Comparison of ENCODE assay signal across 29 mouse cellular contexts in the genomic region with DNA sequence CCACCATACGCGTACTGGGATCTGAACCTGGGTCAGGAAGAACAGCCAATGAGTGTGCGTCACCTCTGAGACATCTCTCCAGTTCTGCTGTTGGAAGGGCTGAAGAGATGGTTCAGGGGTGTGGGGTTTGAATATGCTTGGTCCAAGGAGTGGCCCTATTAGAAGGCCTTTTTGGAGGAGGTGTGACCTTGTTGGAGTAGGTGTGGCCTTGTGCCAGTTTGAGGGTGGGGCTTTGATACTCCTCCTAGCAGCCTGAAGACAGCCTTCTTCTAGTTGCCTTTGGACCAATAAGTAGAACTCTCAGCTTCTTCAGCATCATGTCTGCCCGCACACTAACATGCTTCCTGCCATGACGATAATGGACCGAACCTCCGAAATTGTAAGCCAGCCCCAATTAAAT. TPM values are rescaled to one million over a fixed set of nuclear protein-coding genes. Genes with fewer than 3 reads are reported as not detected.
DNase-seq lines count a peak whose midpoint lies in the region; ATAC-seq and TF ChIP-seq lines count a peak whose summit lies in the region.
"Had no signal": no experiment of that assay in that cellular context is flagged by ENCODE, and none has a peak within 500 bp of the region (broad histone marks: within the 10 kb centered on the region; RNA-seq: fewer than 3 reads in every experiment).

No protein-coding gene starts in this region.

- TF ChIP-seq CTCF in heart, postnatal 0 days (IDR thresholded peaks at IDR 0.05; ENCODE audit: low read depth), result no peak

- ATAC-seq in heart, postnatal 0 days (ENCODE audit: insufficient read depth, low read depth), result no peak
- ATAC-seq in erythroblast, adult 5-6 weeks (replicated peaks; ENCODE audit: low FRiP score, poor library complexity, severe bottlenecking), result peak; percentile 86
- peak; percentile 70 for ATAC-seq in liver, embryonic 13.5 days (ENCODE audit: low read depth)
- peak; percentile 70; the same call in 1 of the 2 replicates for ATAC-seq in liver, embryonic 16.5 days (ENCODE audit: low read depth)
- no peak for ATAC-seq in intestine, embryonic 16.5 days
- ATAC-seq: activated CD4-positive, CD25-positive, alpha-beta regulatory T cell, adult 4 months; forebrain, embryonic 13.5 days; forebrain, embryonic 16.5 days; hindbrain, postnatal 0 days had no signal

- peak; percentile 0 for DNase-seq in heart, postnatal 0 days (ENCODE audit: low spot score)
- DNase-seq in heart, postnatal 10 days, result no peak
- no peak for DNase-seq in liver, embryonic 13.5 days
- no peak for DNase-seq in layer of hippocampus, adult 11-12 months (ENCODE audit: low spot score)
- no peak for DNase-seq in ovary, postnatal 36 days (ENCODE audit: low spot score)
- DNase-seq: adrenal gland, adult 8-10 months; adrenal gland, postnatal 25 days; cerebellum, adult 11-12 months; cerebellum, adult 8-10 months; cerebellum, postnatal 14 days; gastrocnemius, adult 2 months; gastrocnemius, postnatal 14 days; heart, adult 11 months; heart, postnatal 14 days; heart, postnatal 4 days had no signal

- no peaks in the 10 kb centered on the region for H3K9me3 ChIP-seq in heart, postnatal 0 days (replicated peaks; ENCODE audit: control insufficient read depth, low read length)
- no peaks in the 10 kb centered on the region for H3K9me3 ChIP-seq in liver, embryonic 13.5 days (replicated peaks)
- H3K9me3 ChIP-seq in liver, embryonic 16.5 days (replicated peaks; ENCODE audit: control insufficient read depth, low read length), result no peaks in the 10 kb centered on the region
- H3K9me3 ChIP-seq in intestine, embryonic 16.5 days (ENCODE audit: control insufficient read depth, low read length), result no peaks in the 10 kb centered on the region
- H3K9me3 ChIP-seq: embryonic facial prominence, embryonic 12.5 days; embryonic facial prominence, embryonic 15.5 days; forebrain, embryonic 10.5 days; forebrain, embryonic 13.5 days had no signal

- H3K27me3 ChIP-seq in heart, postnatal 0 days (ENCODE audit: control insufficient read depth, insufficient read depth, low read length), result no peaks in the 10 kb centered on the region
- H3K27me3 ChIP-seq in liver, embryonic 13.5 days, result peaks cover 7% of the 10 kb centered on the region; the same call in 1 of the 2 replicates
- H3K27me3 ChIP-seq in liver, embryonic 16.5 days (ENCODE audit: control insufficient read depth, insufficient read depth, low read depth, low read length), result no peaks in the 10 kb centered on the region
- no peaks in the 10 kb centered on the region for H3K27me3 ChIP-seq in intestine, embryonic 16.5 days (replicated peaks; ENCODE audit: control insufficient read depth, insufficient read depth, low read length)
- H3K27me3 ChIP-seq: embryonic facial prominence, embryonic 12.5 days; embryonic facial prominence, embryonic 15.5 days; forebrain, embryonic 13.5 days had no signal

- no peak overlapping the region for H3K4me2 ChIP-seq in heart, postnatal 0 days (ENCODE audit: low read depth, low read length)
- no peak overlapping the region for H3K4me2 ChIP-seq in liver, embryonic 13.5 days
- H3K4me2 ChIP-seq in liver, embryonic 16.5 days (ENCODE audit: low read depth, low read length), result no peak overlapping the region
- H3K4me2 ChIP-seq in intestine, embryonic 16.5 days (ENCODE audit: low read depth, low read length), result no peak overlapping the region
- H3K4me2 ChIP-seq: embryonic facial prominence, embryonic 12.5 days; embryonic facial prominence, embryonic 15.5 days; forebrain, embryonic 13.5 days; heart, embryonic 11.5 days; hindbrain, embryonic 14.5 days had no signal

- WGBS in heart, postnatal 0 days, result 94% methylated on average over 7 of the region's 7 CpGs
- 91% methylated on average over 7 of the region's 7 CpGs for WGBS in liver, embryonic 13.5 days (ENCODE audit: insufficient replicate concordance)
- WGBS in liver, embryonic 16.5 days (ENCODE audit: insufficient replicate concordance), result 88% methylated on average over 7 of the region's 7 CpGs
- 95% methylated on average over 7 of the region's 7 CpGs for WGBS in intestine, embryonic 16.5 days

- H3K27ac ChIP-seq in heart, postnatal 0 days (ENCODE audit: low read depth), result no peak overlapping the region
- H3K27ac ChIP-seq in liver, embryonic 13.5 days, result no peak overlapping the region
- no peak overlapping the region for H3K27ac ChIP-seq in liver, embryonic 16.5 days (ENCODE audit: low read length)
- H3K27ac ChIP-seq in intestine, embryonic 16.5 days (ENCODE audit: low read length), result no peak overlapping the region
- H3K27ac ChIP-seq: embryonic facial prominence, embryonic 12.5 days; embryonic facial prominence, embryonic 15.5 days; forebrain, embryonic 10.5 days; forebrain, embryonic 13.5 days; gastrocnemius, adult 2 months had no signal

- no peak overlapping the region for H3K9ac ChIP-seq in heart, postnatal 0 days (replicated peaks; ENCODE audit: low read depth, low read length)
- H3K9ac ChIP-seq in liver, embryonic 13.5 days, result no peak overlapping the region
- H3K9ac ChIP-seq in liver, embryonic 16.5 days (ENCODE audit: low read depth, low read length), result no peak overlapping the region
- H3K9ac ChIP-seq in intestine, embryonic 16.5 days (ENCODE audit: low read depth, low read length), result no peak overlapping the region
- H3K9ac ChIP-seq: embryonic facial prominence, embryonic 12.5 days; embryonic facial prominence, embryonic 15.5 days; forebrain, embryonic 13.5 days; hindbrain, embryonic 14.5 days had no signal

- no peak for TF ChIP-seq EP300 in heart, postnatal 0 days (IDR thresholded peaks at IDR 0.05; ENCODE audit: low read depth)

- intact Hi-C loops in heart, postnatal 10 days (cut with DNase I), result no loop called here

- H3K36me3 ChIP-seq in heart, postnatal 0 days (replicated peaks; ENCODE audit: control insufficient read depth, insufficient read depth, low read length), result no peaks in the 10 kb centered on the region
- no peaks in the 10 kb centered on the region for H3K36me3 ChIP-seq in liver, embryonic 13.5 days
- H3K36me3 ChIP-seq in liver, embryonic 16.5 days (ENCODE audit: control insufficient read depth, insufficient read depth), result no peaks in the 10 kb centered on the region
- no peaks in the 10 kb centered on the region for H3K36me3 ChIP-seq in intestine, embryonic 16.5 days (ENCODE audit: control insufficient read depth, insufficient read depth, low read length)
- H3K36me3 ChIP-seq: embryonic facial prominence, embryonic 12.5 days; embryonic facial prominence, embryonic 15.5 days; forebrain, embryonic 10.5 days had no signal

- H3K4me3 ChIP-seq in heart, postnatal 0 days (ENCODE audit: low read depth, low read length), result no peak overlapping the region
- no peak overlapping the region for H3K4me3 ChIP-seq in liver, embryonic 13.5 days (replicated peaks)
- no peak overlapping the region for H3K4me3 ChIP-seq in liver, embryonic 16.5 days (ENCODE audit: low read depth, low read length)
- no peak overlapping the region for H3K4me3 ChIP-seq in intestine, embryonic 16.5 days (ENCODE audit: low read length)
- H3K4me3 ChIP-seq: embryonic facial prominence, embryonic 12.5 days; embryonic facial prominence, embryonic 15.5 days; erythroblast, embryonic 14.5 days; forebrain, embryonic 10.5 days; forebrain, embryonic 13.5 days; gastrocnemius, adult 2 months had no signal

- H3K4me1 ChIP-seq in heart, postnatal 0 days (ENCODE audit: control insufficient read depth, insufficient read depth), result 0 out of 2 replicates have a peak, but pooled peaks cover 13% of the 10 kb centered on the region
- H3K4me1 ChIP-seq in liver, embryonic 13.5 days (replicated peaks), result peaks cover 64% of the 10 kb centered on the region
- peaks cover 22% of the 10 kb centered on the region for H3K4me1 ChIP-seq in liver, embryonic 16.5 days (ENCODE audit: control insufficient read depth, low read depth, low read length)
- H3K4me1 ChIP-seq in intestine, embryonic 16.5 days (ENCODE audit: control insufficient read depth, insufficient read depth, low read length), result peaks cover 5% of the 10 kb centered on the region; the same call in 1 of the 2 replicates
- H3K4me1 ChIP-seq: embryonic facial prominence, embryonic 12.5 days; forebrain, embryonic 10.5 days had no signal

RNA-seq across cellular contexts. Expression of gene Ddr1, which starts 49.2 kb away (rescaled TPM):
- 105 and 206 TPM in 2 replicates for total RNA-seq in heart, postnatal 0 days (2014; rRNA removed; ENCODE audit: low replicate concordance)
- polyA plus RNA-seq in heart, postnatal 0 days (2015; fragmentation: Nextera tagmentation; extraction: Ambion mirVana), result 63.9 and 71.8 TPM in 2 replicates
- total RNA-seq in heart, postnatal 10 days (2021), result 10 to 100 TPM; 56.8 to 66.6 TPM
- total RNA-seq in erythroblast, adult 5-6 weeks (2015; ENCODE audit: low replicate concordance), result 0.21 TPM in 1 of 2 replicates, not detected in the other
- not detected in 2 replicates for total RNA-seq in erythroblast, adult 5-6 weeks (2017; ENCODE audit: low replicate concordance)
- 2.9 and 3.7 TPM in 2 replicates for polyA plus RNA-seq in liver, embryonic 13.5 days (2015; fragmentation: Nextera tagmentation; extraction: Ambion mirVana)
- 2.9 and 4.1 TPM in 2 replicates for polyA plus RNA-seq in liver, embryonic 16.5 days (2015; fragmentation: Nextera tagmentation; extraction: Ambion mirVana)
- 54.1 and 57.1 TPM in 2 replicates for polyA plus RNA-seq in intestine, embryonic 16.5 days (2015; fragmentation: Nextera tagmentation; extraction: Ambion mirVana)
- total RNA-seq: common myeloid progenitor, adult 5-6 weeks had no signal
- polyA plus RNA-seq: erythroblast, embryonic 14.5 days had no signal

Comparison
In these comparisons a context has a peak if more than half of its experiments do, and no peak if none do; other contexts are left out.
1. ATAC-seq: peak in erythroblast, adult 5-6 weeks (single experiment), liver, embryonic 13.5 days (single experiment) and liver, embryonic 16.5 days (single experiment); none in heart, postnatal 0 days (single experiment) and intestine, embryonic 16.5 days (single experiment).
2. RNA of gene Ddr1, which starts 49.2 kb away (polyA plus RNA-seq): 63.9 to 71.8 TPM in heart, postnatal 0 days and 54.1 to 57.1 TPM in intestine, embryonic 16.5 days; 2.9 to 4.1 TPM in liver, embryonic 16.5 days and 2.9 to 3.7 TPM in liver, embryonic 13.5 days; every median in the first group is over 10 times any median in the second.